Mouse (Mus musculus): Measurements from ENCODE around the gene Acaca.
A peak's percentile ranks its signal among the peaks of the same experiment; 100 is the strongest.
"Not testable (repeated sequence)": the region's sequence is repeated elsewhere in the genome, so short reads cannot be mapped to it uniquely, and the experiment has no call there.

Gene Acaca

DNA sequence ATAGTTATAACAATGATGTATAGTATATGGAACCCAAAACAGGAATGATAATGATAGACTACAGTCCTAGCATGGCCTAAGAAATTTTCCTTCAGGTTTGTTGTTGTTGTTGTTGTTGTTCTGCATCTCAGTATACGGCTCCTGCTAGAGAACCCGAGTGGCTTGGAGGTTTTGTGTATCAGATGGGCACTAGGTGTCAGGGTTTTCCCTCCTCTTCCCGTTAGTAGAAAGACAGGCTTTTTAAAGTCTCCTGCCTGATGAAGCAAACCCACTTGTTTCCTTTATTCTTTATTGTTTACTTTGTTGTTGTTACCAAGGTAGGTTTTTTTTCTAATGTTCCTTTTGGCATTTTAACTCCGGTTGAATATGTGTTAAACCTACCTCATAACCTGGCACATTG is 197.6 kb downstream of the Acaca start:
- DNase-seq (ENCODE audit: low read depth, low spot score), result no peak

DNA sequence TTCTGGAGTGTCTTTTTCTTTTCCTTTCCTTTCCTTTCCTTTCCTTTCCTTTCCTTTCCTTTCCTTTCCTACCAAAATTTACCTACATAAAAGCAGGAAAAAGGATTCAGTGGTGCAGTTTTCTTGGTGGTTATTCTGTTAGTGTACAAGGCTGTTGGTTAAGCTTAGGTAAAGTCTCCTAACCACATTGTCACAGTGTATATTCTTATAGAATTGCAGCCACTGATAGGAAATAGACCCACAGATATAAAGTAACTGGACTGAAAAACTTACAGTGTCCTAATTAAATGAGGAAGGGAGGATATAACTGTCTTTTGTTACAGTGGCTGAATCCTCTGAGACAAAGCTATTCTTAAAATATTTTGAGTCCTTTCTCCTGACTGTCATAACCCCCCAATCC is 202.9 kb downstream of the Acaca start:
- no peak for DNase-seq (ENCODE audit: low read depth, low spot score)

DNA sequence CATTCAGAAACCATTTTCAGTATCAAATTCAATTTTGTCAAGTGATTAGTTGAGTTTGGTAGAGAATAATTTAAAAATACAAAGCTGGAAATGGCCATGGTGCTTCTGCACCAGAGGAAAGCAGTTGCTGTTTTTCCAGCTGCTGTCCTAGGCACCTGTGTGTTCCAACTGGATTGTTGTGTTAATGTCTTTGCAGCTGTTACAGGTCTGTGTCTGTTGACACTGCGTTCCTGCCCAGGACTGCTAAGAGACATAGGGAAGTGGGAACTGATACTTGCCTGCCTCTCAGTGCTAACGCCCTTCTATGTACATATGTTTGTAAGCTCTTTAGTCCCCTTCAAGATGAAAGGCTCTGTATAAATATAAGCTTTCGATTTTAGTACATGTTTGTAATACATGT is 203.4 kb downstream of the Acaca start:
- DNase-seq (ENCODE audit: low read depth, low spot score), result no peak

DNA sequence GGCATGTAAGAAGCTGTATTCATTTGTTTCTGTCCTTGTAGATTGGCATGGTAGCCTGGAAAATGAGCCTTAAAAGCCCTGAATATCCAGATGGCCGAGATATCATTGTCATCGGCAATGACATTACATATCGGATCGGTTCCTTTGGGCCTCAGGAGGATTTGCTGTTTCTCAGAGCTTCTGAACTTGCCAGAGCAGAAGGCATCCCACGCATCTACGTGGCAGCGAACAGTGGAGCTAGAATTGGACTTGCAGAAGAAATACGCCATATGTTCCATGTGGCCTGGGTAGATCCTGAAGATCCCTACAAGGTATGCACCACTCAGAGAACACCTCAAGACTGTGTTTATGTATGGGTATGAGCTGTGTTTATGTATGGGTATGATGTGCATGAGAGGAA is 208.8 kb downstream of the Acaca start:
- DNase-seq (ENCODE audit: low read depth, low spot score), result not testable (repeated sequence)

DNA sequence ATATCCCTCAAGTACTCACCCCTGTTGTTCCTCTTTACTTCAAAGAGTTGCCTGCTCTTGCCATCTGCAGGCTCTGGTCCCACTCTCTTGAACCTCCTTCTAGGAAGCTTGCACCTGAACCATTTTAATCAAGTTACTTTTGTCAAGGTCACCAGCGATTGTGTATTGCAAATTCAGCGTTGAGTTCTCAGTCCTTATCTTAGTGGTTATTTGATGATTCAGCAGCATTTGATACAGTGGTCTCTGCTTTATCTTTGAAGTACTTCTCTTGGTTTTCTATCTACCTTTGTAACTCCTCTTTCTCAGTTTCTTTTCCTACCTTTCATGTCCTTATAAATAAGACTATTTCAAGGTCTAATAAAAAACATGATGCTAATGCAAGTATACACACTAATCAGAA is 211.2 kb downstream of the Acaca start:
- no peak for DNase-seq (ENCODE audit: low read depth, low spot score)

DNA sequence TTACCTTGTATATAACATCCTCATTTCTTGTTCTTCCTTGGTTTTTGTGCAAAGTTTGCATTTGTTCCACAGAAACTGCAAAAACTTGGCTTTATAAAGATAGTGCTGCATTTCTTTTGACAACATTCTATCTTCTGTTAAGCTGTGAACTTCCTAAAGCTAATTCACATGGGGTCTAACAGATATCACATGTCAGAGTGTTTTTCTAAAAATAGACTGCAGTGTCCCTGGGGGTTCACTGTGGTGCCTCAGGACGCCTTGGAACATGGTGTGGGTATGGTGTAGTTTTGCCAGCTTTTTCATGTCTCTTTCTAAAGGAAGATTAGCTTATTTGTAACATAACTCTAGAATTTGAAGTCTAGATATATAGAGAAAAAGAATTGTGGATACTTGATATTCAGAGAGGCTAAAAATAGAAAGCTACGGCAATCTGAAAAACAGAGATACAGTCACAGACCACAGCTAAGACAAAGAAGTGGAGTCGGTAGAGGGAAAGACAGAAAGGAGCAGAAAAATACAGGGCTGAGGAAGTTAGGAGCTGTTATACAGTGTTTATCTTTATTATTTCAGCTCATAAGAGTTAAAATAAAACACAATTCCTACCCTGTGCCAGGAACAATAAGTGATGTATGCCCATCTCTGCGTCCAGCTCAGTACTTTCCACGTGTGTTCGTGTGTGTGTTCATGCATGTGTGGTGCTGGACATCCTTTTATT is 215.2 kb downstream of the Acaca start:
- no peak for DNase-seq (ENCODE audit: low read depth, low spot score)

DNA sequence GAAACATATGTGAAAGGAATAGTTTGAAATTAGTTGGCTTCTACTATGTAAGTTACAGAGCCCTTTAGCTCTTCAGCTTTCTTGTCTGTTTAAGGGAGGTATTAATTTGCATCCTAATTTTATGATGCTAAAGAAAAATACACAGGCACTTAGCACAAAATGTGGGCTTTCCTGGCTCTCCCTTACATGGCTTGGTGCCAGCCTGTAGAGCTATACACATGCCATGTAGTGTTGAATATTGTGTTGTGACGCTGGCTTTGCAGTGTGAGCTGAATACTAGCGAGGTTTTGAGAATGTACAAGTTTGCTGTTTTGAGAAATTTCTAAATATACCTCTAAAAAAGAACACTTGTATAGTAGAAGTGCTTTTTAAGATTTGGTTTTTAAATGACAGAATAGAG is 218.3 kb downstream of the Acaca start:
- DNase-seq (ENCODE audit: low read depth, low spot score), result peak; percentile 50

DNA sequence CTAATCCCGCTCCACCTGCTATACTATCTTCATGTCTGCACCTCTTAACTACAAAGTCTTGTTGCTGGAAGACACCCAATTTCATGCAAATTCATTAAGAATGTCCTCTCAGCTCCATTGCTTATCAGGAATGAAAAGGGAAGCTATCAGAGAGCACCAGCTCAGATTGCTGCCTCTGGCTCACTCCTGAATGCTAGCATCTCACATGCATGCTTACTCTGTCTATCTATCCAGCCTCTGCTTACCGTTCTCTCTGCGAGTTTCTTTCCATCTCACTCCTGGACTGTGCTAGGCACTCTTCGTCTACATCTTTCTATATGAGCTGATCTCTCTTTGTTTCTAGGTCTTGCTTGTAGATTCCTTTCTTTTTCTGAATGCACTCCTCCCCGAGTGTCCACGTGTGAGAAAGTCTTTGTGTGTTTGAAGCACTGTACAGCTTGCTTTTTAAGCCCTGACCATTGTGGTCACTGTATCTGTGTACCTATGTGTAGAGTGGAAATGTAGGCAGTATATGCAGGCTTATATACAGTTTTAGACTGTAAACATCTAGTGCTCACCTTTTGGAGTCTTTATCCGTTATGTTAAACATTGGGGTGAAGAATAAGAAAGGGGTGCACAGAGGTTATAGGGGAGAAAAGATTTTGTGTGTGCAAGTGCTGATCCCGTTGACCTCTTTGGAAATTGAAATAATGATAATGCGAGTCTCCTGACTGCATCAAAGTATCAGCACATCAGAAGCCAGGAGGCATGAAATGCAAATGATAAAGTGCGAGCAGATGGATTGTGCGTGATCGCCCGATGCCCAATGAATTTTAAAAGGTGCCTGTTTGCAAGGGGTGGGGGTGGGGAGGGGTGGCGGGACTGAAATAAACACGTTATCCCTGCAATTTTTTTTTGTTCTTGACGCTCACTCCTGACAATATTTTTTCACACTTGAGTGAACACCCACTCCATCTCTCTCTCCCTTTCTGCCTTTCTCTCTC is 219.7 kb downstream of the Acaca start:
- no peak for DNase-seq (ENCODE audit: low read depth, low spot score)

DNA sequence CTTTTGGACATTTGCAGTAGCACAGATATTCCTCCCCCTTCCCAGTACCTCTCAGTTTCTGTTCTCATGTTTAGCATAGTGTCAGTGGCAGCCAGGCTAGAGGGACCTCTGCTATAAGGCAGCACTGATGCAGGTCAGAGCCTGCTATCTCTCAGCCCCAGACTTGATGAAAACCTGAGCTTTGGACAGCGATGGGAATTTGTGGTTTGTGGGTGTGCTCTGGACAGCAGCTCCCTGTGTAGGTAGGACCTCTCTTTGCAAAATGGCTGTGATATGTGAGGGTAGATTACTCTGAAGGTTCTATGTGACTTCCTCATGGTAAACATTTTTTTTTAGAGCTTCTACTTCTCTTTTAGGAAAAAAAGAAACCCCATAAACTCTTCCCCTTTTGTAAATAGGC is 221.7 kb downstream of the Acaca start:
- no peak for DNase-seq (ENCODE audit: low read depth, low spot score)

DNA sequence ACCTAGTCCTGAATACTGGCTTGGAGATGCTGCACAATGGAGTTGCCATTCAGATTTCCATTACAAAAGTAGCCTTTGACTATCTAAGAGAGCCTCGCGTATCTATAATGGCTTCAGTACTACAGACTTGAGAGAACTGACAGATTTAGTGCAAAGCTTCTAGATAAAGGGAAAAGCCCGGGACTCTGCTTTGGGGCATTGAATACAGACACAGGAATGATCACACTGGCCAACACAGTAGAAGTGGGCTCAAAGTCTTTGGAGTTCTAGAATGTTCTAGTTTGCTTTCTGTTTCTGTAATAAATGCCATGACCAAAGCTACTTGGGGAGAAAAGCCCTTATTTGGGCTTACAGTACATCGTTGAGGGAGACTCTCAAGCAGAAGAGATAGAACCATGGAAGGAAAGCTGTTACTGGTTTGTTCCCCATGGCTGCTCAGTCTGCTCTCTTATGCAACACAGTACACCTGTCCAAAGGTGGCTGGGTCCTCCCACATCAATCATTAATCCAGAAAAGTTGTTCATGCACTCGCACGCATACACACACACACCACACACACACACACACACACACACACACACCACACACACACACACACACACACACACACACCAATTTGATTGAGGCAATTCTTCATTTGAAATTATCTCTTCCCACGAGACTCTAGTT is 223.7 kb downstream of the Acaca start:
- no peak for DNase-seq (ENCODE audit: low read depth, low spot score)

DNA sequence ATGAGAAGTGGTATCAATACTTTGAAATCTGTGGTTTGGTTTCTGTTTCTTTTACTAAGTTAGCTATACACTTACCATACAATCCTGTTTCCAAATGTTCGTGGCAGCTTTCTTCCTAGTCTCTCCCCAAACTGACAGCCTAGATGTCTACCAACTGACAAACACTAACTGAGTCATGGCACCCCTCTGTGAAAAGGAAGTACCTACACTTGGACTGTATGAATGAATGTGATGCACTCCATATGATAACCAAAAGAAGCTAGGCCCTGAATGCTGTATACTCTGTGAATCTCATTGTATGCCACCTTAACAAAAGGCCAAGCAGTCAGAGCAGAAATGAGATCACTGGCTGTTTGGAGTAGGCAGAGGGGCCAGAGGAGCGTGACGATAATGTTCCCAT is 227.8 kb downstream of the Acaca start:
- DNase-seq (ENCODE audit: low read depth, low spot score), result no peak

DNA sequence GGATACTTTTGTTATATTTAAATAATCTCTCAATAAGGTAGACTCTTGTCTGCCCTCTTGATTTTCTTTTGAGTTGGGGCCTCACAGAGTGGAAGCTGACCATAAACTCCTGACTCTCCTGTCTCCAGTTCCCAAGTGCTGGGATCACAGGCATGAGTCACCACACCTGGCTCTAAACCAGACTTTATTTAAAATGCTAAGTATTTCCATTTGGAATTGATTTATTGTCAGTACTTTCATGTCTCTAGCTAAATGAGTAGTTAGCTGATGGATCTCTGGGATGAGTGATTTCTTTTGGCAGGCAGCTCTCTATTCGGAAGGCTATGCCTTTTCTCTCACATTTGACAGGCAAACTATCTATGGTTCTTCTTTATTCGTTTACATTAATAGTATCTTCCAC is 228.3 kb downstream of the Acaca start:
- no peak for DNase-seq (ENCODE audit: low read depth, low spot score)

DNA sequence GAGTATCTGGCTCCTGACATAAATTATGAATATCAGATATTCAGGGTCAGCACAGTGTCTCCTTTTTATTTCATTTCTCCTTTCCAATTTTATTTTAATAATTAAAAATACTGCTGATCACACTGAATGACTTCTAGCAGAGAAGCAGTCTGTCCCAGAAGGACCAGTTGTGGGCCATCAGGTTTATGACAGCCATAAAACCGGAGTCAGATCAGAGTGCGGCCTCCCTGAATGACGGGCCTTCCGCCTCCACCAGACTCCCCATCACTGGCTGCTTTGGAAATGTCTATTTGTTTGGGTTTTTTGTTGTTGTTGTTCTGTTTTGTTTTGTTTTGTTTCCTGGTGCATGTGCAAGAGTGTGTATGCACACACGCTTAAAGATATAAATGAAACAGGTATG is 232.1 kb downstream of the Acaca start:
- no peak for DNase-seq (ENCODE audit: low read depth, low spot score)

DNA sequence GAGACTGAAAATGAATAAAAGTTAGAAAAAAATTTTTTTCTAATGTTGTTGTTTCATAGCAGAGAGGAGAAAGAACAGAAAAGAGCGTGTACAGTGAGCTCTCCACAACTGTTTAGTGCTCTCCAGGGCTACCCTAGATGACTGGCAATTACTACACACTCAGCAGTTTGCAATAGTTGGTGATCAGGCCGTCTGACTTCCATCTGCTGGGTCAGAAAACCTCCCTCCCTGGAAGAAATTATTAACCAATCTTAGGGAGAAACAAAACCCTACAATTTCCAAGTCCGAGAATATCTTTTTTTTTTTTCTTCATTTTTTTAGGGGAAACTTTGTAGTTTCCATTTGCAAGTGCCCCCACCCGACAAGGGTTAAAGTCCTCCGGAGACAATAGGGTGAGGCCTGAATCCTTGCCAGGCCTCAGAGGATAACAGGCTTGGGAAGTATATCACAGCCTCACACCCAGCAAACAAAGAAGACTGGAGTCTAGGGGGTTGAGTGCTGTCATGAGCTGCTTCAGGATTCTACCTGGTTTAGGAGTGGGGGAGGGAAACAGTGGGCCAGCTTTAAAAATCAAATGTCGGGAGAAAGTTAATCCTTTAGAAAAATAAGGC is 233.3 kb downstream of the Acaca start:
- DNase-seq (ENCODE audit: low read depth, low spot score), result no peak

DNA sequence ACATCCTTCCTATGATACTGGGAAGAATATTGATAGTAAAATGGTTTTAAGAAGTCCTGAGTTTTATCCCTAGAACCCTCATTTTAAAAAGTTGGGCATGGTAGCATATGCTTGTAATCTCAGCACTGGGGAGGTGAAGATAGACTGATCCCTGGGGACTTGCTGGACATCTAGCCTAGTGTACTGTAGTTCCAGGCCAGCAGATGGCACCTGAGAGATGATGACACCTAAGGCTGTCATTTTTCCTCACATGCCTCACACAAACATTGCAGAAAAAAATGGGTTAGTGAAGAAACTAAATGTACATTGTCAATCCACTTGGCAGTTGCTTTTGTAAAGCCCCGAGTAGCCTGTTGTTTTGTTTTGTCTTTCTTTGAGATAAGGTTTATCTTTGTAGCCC is 235.8 kb downstream of the Acaca start:
- no peak for DNase-seq (ENCODE audit: low read depth, low spot score)

DNA sequence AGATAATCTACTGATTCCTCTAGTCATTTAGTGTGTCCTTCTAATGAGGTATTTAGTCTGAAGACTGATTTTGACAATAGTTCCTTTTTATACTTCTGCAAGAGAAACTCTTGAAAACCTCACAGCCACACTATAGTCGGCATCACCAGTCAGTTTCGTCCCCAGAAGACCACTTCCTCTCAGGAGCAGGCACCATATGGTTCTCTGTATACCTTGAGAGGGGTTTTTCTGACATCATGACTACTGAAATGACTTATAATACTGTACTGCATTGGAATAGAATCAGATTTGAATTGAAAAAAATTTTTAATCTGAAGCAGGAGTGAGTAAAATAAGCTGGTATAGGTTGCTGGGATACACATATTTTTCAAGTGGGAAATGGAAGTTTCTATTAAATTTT is 239.4 kb downstream of the Acaca start:
- no peak for DNase-seq (ENCODE audit: low read depth, low spot score)

DNA sequence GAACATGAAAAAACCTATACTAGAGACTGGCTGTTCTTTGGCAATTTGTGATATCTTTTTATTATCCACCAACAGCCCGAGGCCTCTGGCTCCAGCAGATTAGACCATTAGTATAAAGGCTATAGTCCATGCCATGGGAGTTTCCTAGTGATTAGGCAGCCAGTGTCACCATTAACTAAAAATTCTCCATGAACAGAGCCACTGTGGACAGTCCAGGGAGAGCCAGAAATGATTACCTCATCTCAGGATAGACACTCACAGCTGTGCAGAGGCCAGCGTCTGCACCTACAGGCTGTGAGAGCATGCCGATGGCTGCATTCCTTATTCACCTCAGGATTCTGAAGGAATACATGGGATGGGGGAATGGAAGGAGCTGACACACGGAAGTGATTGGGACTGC is 243.7 kb downstream of the Acaca start:
- no peak for DNase-seq (ENCODE audit: low read depth, low spot score)

DNA sequence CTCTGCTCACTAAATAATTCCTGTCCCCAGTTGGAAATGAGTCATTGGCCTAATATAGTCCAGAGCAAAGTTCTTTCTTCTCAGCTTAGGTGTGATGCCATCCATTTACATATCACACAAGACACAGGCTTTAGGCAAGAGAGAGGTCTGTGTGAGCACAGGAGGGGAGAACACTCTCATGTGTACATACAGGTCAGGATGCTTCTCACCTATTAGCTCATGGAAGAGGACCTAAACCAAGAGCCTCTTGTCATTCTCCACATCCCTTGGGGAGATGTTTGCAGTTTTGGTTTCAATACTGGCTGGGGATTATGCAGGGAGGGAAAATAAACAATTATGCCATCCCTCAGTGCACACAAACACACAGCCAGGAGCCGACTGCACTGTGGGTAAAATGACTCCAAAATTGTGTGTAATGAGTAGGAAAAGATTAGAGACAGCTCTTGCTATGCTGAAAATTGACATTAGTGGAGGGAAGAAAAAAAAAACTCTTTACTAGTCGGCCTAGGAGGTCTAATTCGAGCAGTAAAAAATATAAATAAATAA is 246.6 kb downstream of the Acaca start:
- no peak for DNase-seq (ENCODE audit: low read depth, low spot score)

DNA sequence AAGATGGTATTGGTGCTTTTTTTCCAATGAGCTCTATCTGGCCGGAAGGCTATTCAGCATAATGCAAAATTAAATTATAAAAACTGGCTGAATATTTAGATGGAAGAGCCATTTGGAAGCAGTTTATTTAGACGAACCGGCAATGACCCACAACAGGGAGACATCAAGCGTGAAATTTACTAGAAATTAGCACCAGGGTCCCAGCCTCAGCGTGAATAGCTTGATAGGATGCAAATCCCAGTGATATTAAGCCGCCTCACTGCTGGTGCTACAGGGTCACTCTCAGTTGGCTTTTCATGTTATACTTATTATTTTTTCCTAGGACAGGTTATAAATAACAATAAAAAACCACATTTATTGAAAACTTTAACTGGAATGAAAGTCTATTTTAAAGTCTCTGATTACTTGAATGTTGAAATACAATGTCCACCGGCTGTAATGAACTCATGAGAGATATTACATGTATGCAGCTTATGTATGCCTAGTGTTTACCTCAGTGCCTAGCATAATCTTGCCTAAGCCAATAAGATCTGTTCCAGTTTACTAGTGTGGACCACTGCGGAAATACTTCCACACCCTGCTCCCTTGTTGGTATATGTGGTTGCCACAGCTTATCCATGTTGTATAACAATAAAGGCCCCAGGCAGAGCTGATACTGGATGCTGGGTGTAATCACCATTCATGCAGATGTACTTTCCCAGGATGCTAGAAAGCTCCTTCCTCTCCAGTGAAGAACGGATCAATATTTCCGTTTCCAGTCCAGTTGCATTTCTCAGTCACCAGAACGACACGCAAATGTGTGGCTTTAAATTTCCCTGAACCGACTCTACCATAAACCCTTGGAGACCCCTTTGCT is 247.3 kb downstream of the Acaca start:
- DNase-seq (ENCODE audit: low read depth, low spot score), result no peak

DNA sequence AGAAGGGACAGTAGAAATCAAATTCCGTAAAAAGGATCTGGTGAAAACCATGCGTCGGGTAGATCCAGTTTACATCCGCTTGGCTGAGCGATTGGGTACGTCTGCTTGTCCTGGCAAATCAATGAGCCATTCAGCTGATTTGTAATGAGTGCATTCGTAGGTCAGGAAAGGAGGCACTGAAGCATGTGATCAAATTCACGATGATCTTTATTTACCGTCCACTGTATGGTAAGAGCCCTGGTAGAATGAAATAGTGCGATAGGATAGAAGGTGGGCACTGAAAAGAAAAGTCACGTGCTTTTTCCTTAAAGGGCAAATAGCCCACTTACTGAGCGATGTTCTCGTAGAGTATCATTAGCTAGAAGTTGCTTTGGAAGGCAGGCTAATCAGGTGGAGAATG is 253.0 kb downstream of the Acaca start:
- no peak for DNase-seq (ENCODE audit: low read depth, low spot score)

DNA sequence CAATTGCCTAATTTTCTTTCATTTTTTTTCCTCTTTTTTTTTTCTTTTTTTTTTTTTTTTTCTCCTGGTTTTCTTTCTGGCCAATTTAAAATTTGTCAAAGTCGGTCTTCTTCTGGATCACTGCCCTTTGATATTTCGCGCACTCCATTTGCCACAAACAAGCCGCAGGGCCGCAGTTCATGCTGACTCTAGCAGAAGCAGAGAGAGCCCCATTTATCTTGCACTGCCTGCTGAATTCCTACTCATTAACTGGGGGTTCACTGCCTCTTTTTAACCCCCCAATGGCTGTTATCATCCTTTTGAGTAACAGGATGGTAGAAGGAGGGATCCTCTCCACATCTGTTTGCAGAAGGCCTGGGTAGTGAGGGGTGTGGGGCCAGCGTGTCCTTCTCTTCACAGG is 254.4 kb downstream of the Acaca start:
- DNase-seq (ENCODE audit: low read depth, low spot score), result no peak
